Mouse (Mus musculus) liver, adult 2 months (tissue): ENCODE data around the gene Zmiz1. TPM values are rescaled to one million over a fixed set of nuclear protein-coding genes. Genes with fewer than 3 reads are reported as not detected.
A peak's percentile ranks its signal among the peaks of the same experiment; 100 is the strongest.

Experiments
- DNase-seq: peaks from one replicate; pipeline ENCODE4 v3.0.0-alpha.2; 2011; ENCODE audit warnings: low read depth, low spot score; ENCODE audit errors: extremely low read depth
- H3K27ac ChIP-seq: fragments of 200-500 bp; replicated peaks from 2 replicates; pipeline ENCODE4 v1.5.1; 2012; ENCODE audit warnings: low read depth, mild to moderate bottlenecking, control low read depth, inconsistent platforms, low read length; ENCODE audit not compliant: insufficient read depth
- H3K27me3 ChIP-seq: fragments of 200-500 bp; 2 replicates; pipeline ENCODE4 v1.6.1; 2012; ENCODE audit warnings: mild to moderate bottlenecking, moderate library complexity, low read length, inconsistent platforms; ENCODE audit not compliant: control insufficient read depth, insufficient read depth
- H3K36me3 ChIP-seq: fragments of 200-500 bp; 2 replicates; pipeline ENCODE4 v1.6.1; 2012; ENCODE audit warnings: low read length, inconsistent platforms; ENCODE audit not compliant: control insufficient read depth, insufficient read depth
- H3K4me1 ChIP-seq: fragments of 200-500 bp; 2 replicates; pipeline ENCODE4 v1.6.1; 2011; ENCODE audit warnings: low read length; ENCODE audit not compliant: control insufficient read depth, insufficient read depth
- H3K4me3 ChIP-seq: fragments of 200-500 bp; 2 replicates; pipeline ENCODE4 v1.5.1; 2011; ENCODE audit warnings: low read depth, mild to moderate bottlenecking, control low read depth, low read length, moderate library complexity; ENCODE audit not compliant: insufficient read depth
- H3K79me2 ChIP-seq: fragments of 200-500 bp; 2 replicates; pipeline ENCODE4 v1.6.1; 2012; ENCODE audit warnings: inconsistent platforms, mild to moderate bottlenecking, low read length, moderate library complexity; ENCODE audit not compliant: control insufficient read depth, insufficient read depth
- H3K9ac ChIP-seq: fragments of 200-500 bp; 2 replicates; pipeline ENCODE4 v1.6.1; 2012; ENCODE audit warnings: low read depth, mild to moderate bottlenecking, control low read depth, inconsistent platforms, low read length
- CTCF ChIP-seq: fragments of 200-500 bp; IDR thresholded peaks from 2 replicates; pipeline ENCODE4 v1.5.1; 2011; ENCODE audit warnings: low read depth, low read length, control low read depth
- POLR2A ChIP-seq: fragments of 200-500 bp; IDR thresholded peaks from 2 replicates; pipeline ENCODE4 v1.6.1; 2011; ENCODE audit warnings: low read length, control low read depth; ENCODE audit not compliant: insufficient read depth; ENCODE audit errors: extremely low read depth
- WGBS: fragments of 180-500 bp; shearing (Covaris S2); methylation state at CpG from one replicate; pipeline ENCODE4 v1.1.7; 2018; 5-methylcytosine and 5-hydroxymethylcytosine counted together
- polyA plus RNA-seq: library from polyadenylated mRNA; depleted of rRNA; stranded (reverse); fragments of >200 nt; gene quantifications from 2 replicates; pipeline ENCODE4 v1.2.3, GENCODE M21; 2012
- total RNA-seq: library from RNA; depleted of rRNA; stranded (reverse); fragments of >200 nt; gene quantifications from 2 replicates; pipeline ENCODE4 v1.2.3, GENCODE M21; 2014

Gene Zmiz1
- total and polyA plus RNA-seq, 2 experiments, result 5.3 to 10.2 TPM

- peak overlapping the region; percentile 60 for H3K9ac ChIP-seq
- no peaks in the 10 kb centered on the region for H3K27me3 ChIP-seq
- no peaks in the 10 kb centered on the region for H3K79me2 ChIP-seq
- 14% methylated on average over 10 of the region's 10 CpGs for WGBS
- no peaks in the 10 kb centered on the region for H3K36me3 ChIP-seq
- H3K4me3 ChIP-seq, result no peak overlapping the region; the same call in 1 of the 2 replicates
- peak; percentile 100 for DNase-seq
- H3K4me1 ChIP-seq, result peaks cover 16% of the 10 kb centered on the region
- no peak for TF ChIP-seq CTCF
- no peak for TF ChIP-seq POLR2A
- peak overlapping the region; percentile 96 for H3K27ac ChIP-seq
Measured at GRCm38 (mm10) chr14:25451699-25452632, 7.0 kb upstream of the Zmiz1 start.

GRCm38 (mm10) chr14:25452633-25453025, 6.4 kb upstream of the Zmiz1 start:
- DNase-seq, result no peak
- Histone ChIP-seq H3K4me3 (no peak overlapping the region), H3K36me3 (no peaks in the 10 kb centered on the region), H3K27ac (peak overlapping the region; percentile 90), H3K9ac (peak overlapping the region; percentile 6; the same call in 1 of the 2 replicates), H3K79me2 (no peaks in the 10 kb centered on the region), H3K27me3 (no peaks in the 10 kb centered on the region), H3K4me1 (peaks cover 16% of the 10 kb centered on the region)
- 29% methylated on average over 2 of the region's 2 CpGs for WGBS
- TF ChIP-seq POLR2A (no peak), CTCF (no peak)

DNA sequence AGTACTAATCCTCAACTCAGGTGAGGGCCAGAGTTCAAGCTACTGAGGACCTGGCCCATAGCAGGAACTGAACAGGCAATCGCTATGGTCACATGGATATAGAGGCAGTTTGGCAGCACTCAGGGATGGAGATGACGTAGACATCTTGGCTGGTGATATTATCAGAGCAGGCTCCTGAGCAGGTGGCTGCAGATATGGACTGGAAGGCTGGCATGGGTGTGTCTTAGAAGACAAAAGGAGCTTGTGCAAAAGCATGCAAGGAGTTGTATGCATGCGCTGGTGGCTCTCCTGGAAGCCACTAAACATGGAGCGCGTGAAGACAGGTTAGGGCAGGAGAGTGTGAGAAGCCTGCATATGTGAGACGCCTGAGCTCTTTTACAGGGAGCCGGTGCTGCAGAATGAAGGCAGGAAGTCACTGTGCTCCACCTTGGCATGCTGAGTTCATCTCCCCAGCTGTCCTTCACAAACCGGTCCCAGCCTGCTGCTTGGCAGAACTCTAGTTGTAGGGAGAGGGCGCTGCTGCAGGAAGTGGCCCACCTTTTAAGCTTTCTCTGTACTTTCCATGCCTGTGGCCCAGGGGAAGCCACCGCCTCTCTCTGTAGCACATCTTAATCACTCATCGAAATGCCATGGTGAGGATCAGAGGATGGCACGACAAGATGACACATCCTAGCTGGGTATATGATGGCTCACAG, 4.8 kb upstream of the Zmiz1 start:
- Histone ChIP-seq H3K4me3 (no peak overlapping the region), H3K9ac (no peak overlapping the region), H3K27me3 (no peaks in the 10 kb centered on the region), H3K79me2 (no peaks in the 10 kb centered on the region), H3K4me1 (peaks cover 16% of the 10 kb centered on the region), H3K27ac (no peak overlapping the region), H3K36me3 (no peaks in the 10 kb centered on the region)
- DNase-seq, result peak; percentile 76
- TF ChIP-seq CTCF (no peak), POLR2A (no peak)
- 84% methylated on average over 12 of the region's 12 CpGs for WGBS

- no peaks in the 10 kb centered on the region for H3K36me3 ChIP-seq
- peaks cover 15% of the 10 kb centered on the region for H3K79me2 ChIP-seq
- H3K4me1 ChIP-seq, result peaks cover 9% of the 10 kb centered on the region
- TF ChIP-seq POLR2A (no peak), CTCF (peak; percentile 56)
- peak overlapping the region; percentile 95 for H3K4me3 ChIP-seq
- peak overlapping the region; percentile 77 for H3K27ac ChIP-seq
- H3K27me3 ChIP-seq, result no peaks in the 10 kb centered on the region
- DNase-seq, result peak; percentile 56
- 7% methylated on average over 17 of the region's 17 CpGs for WGBS
- H3K9ac ChIP-seq, result peak overlapping the region; percentile 84
Measured at GRCm38 (mm10) chr14:25456666-25457433, 2.1 kb upstream of the Zmiz1 start.

GRCm38 (mm10) chr14:25457434-25457957, 1.5 kb upstream of the Zmiz1 start:
- Histone ChIP-seq H3K9ac (peak overlapping the region; percentile 84), H3K79me2 (peaks cover 18% of the 10 kb centered on the region), H3K4me3 (peak overlapping the region; percentile 95), H3K27me3 (no peaks in the 10 kb centered on the region), H3K4me1 (peaks cover 11% of the 10 kb centered on the region), H3K27ac (peak overlapping the region; percentile 77), H3K36me3 (no peaks in the 10 kb centered on the region)
- TF ChIP-seq CTCF, result peak; percentile 64
- no peak for TF ChIP-seq POLR2A
- DNase-seq, result peak; percentile 90
- under 1% methylated on average over 51 of the region's 52 CpGs for WGBS
